Mouse (Mus musculus) ES-E14 (cell line): ENCODE results near the gene Nod2. TPM values are rescaled to one million over a fixed set of nuclear protein-coding genes. Genes with fewer than 3 reads are reported as not detected.

Experiments used
- DNase-seq: peaks from one replicate; pipeline ENCODE4 v3.0.0-alpha.2; 2013; ENCODE audit warnings: low read depth, low spot score
- H3K27ac ChIP-seq: 2 replicates; pipeline ENCODE4 v1.5.1; 2012; ENCODE audit warnings: low read depth, mild to moderate bottlenecking, low read length, moderate library complexity, mixed read lengths; ENCODE audit not compliant: poor library complexity, insufficient read depth, severe bottlenecking
- H3K36me3 ChIP-seq: 2 replicates; pipeline ENCODE4 v1.6.1; 2012; ENCODE audit warnings: mild to moderate bottlenecking, low read length, moderate library complexity, mixed read lengths; ENCODE audit not compliant: control insufficient read depth, poor library complexity, insufficient read depth, severe bottlenecking
- H3K4me1 ChIP-seq, 2 experiments: fragments of 150-350 bp in 1 of 2; sonication (generic) in 1 of 2; 2 replicates each; pipeline ENCODE4 v1.6.1; 2012; ENCODE audit warnings: low read length in 2 of 2, mild to moderate bottlenecking in 1 of 2, mixed read lengths in 1 of 2; ENCODE audit not compliant: control insufficient read depth in 2 of 2, insufficient read depth in 2 of 2, poor library complexity in 1 of 2
- H3K4me3 ChIP-seq, 2 experiments: fragments of 150-350 bp in 1 of 2; sonication (generic) in 1 of 2; 2 replicates each; pipeline ENCODE4 v1.5.1; 2012; ENCODE audit warnings: low read length in 2 of 2, low read depth in 1 of 2, mild to moderate bottlenecking in 1 of 2, mixed read lengths in 1 of 2; ENCODE audit not compliant: insufficient read depth in 1 of 2, poor library complexity in 1 of 2, severe bottlenecking in 1 of 2
- H3K9ac ChIP-seq: 2 replicates; pipeline ENCODE4 v1.6.1; 2012; ENCODE audit warnings: low read depth, mild to moderate bottlenecking, low read length, mixed read lengths; ENCODE audit not compliant: poor library complexity, insufficient read depth, severe bottlenecking
- H3K9me3 ChIP-seq: fragments of 150-350 bp; sonication (generic); 2 replicates; pipeline ENCODE4 v1.6.1; 2012; ENCODE audit warnings: low read depth, mild to moderate bottlenecking, low read length; ENCODE audit not compliant: control insufficient read depth, insufficient read depth
- CHD2 ChIP-seq: IDR thresholded peaks from 2 replicates; pipeline ENCODE4 v1.6.1; 2014; ENCODE audit warnings: mild to moderate bottlenecking, low read depth, low read length, inconsistent platforms
- HCFC1 ChIP-seq: IDR thresholded peaks from 2 replicates; pipeline ENCODE4 v1.6.1; 2012; ENCODE audit warnings: low read length, inconsistent platforms, borderline replicate concordance; ENCODE audit not compliant: insufficient read depth
- MAFK ChIP-seq: IDR thresholded peaks from 2 replicates; pipeline ENCODE4 v1.6.1; 2014; ENCODE audit warnings: mild to moderate bottlenecking, low read depth, low read length, inconsistent platforms; ENCODE audit not compliant: insufficient read depth
- ZC3H11A ChIP-seq: IDR thresholded peaks from 2 replicates; pipeline ENCODE4 v1.6.1; 2012; ENCODE audit warnings: low read depth, mild to moderate bottlenecking, inconsistent platforms, low read length, borderline replicate concordance
- ZNF384 ChIP-seq: IDR thresholded peaks from 2 replicates; pipeline ENCODE4 v1.6.1; 2012; ENCODE audit warnings: low read depth, low read length, inconsistent platforms
- in situ Hi-C, 2 experiments: fragments of 600-800 bp; cut with MboI; formaldehyde crosslinking; loops; one replicate each; pipeline ENCODE4 v1.15.1; 2025; ENCODE audit warnings: low sequenced_read_pairs in 2 of 2, inconsistent platforms in 1 of 2; ENCODE audit not compliant: unreplicated experiment in 2 of 2
- total RNA-seq: library from RNA; depleted of rRNA; stranded (reverse); fragments of 300-350 nt; gene quantifications from 2 replicates; pipeline ENCODE4 v1.2.3, GENCODE M21; 2012

Gene Nod2
- total RNA-seq, 1 experiment: 0.40 TPM

GRCm38 (mm10) chr8:88696228-88696627, 49.1 kb downstream of the Nod2 start:
- in situ Hi-C loops: no loop called here
- DNase-seq: no peak

GRCm38 (mm10) chr8:88696721-88697641, 49.9 kb downstream of the Nod2 start, which contains the start of gene Cyld:
Cyld (plus strand) TSS chr8:88697028.
- peaks cover 0 to 2% of the 10 kb centered on the region in 2 experiments; a peak in 1 of 4 replicates for H3K4me1 ChIP-seq
- TF ChIP-seq ZC3H11A (no peak), ZNF384 (no peak), HCFC1 (0 out of 2 replicates have a peak, but pooled peaks have one; percentile 13), MAFK (no peak), CHD2 (no peak; the same call in 1 of the 2 replicates)
- in situ Hi-C loops: no loop called here
- peak within 1 kb of the TSS; percentile 72 to 84 for H3K4me3 ChIP-seq
- no peak within 1 kb of the TSS for H3K27ac ChIP-seq
- H3K9ac ChIP-seq: peak within 1 kb of the TSS; percentile 50
- peak; percentile 96 for DNase-seq
- no peaks in the 10 kb centered on the region for H3K9me3 ChIP-seq
- H3K36me3 ChIP-seq: no peaks in the 10 kb centered on the region

More at GRCm38 (mm10) chr8:88696228-88696627, 49.1 kb downstream of the Nod2 start:
- Histone ChIP-seq H3K4me3 (peak overlapping the region in 1 of 2 experiments; percentile 72; a peak in 2 of 4 replicates), H3K9me3 (no peaks in the 10 kb centered on the region), H3K9ac (no peak overlapping the region), H3K27ac (no peak overlapping the region), H3K4me1 (peaks cover 0 to 2% of the 10 kb centered on the region in 2 experiments; a peak in 1 of 4 replicates), H3K36me3 (no peaks in the 10 kb centered on the region)
- TF ChIP-seq ZC3H11A: no peak
- no peak for TF ChIP-seq ZNF384
- TF ChIP-seq CHD2: no peak
- no peak for TF ChIP-seq MAFK
- no peak for TF ChIP-seq HCFC1

GRCm38 (mm10) chr8:88697642-88698031, 50.5 kb downstream of the Nod2 start:
- Histone ChIP-seq H3K9me3 (no peaks in the 10 kb centered on the region), H3K9ac (peak overlapping the region; percentile 50), H3K36me3 (no peaks in the 10 kb centered on the region), H3K4me1 (peaks cover 0 to 2% of the 10 kb centered on the region in 2 experiments; a peak in 1 of 4 replicates), H3K4me3 (peak overlapping the region; percentile 72 to 84), H3K27ac (no peak overlapping the region)
- peak; percentile 0 for DNase-seq
- in situ Hi-C loops: no loop called here
- no peak for TF ChIP-seq ZC3H11A
- TF ChIP-seq HCFC1: no peak
- no peak for TF ChIP-seq MAFK
- no peak for TF ChIP-seq ZNF384
- no peak for TF ChIP-seq CHD2

- no peak overlapping the region for H3K9ac ChIP-seq
- H3K27ac ChIP-seq: no peak overlapping the region
- no peaks in the 10 kb centered on the region for H3K9me3 ChIP-seq
- peak; percentile 2 for DNase-seq
- H3K4me3 ChIP-seq: peak overlapping the region in 1 of 2 experiments; percentile 84; a peak in 1 of 4 replicates
- peaks cover 0 to 2% of the 10 kb centered on the region in 2 experiments; a peak in 1 of 4 replicates for H3K4me1 ChIP-seq
- in situ Hi-C loops: no loop called here
- TF ChIP-seq MAFK: no peak
- no peak for TF ChIP-seq ZC3H11A
- no peak for TF ChIP-seq HCFC1
- TF ChIP-seq ZNF384: no peak
- no peak for TF ChIP-seq CHD2
- no peaks in the 10 kb centered on the region for H3K36me3 ChIP-seq
Measured at GRCm38 (mm10) chr8:88698048-88698447, 50.9 kb downstream of the Nod2 start.
